Mouse (Mus musculus): ENCODE data around the gene 2310011J03Rik. TPM values are rescaled to one million over a fixed set of nuclear protein-coding genes. Genes with fewer than 3 reads are reported as not detected.

The 2310011J03Rik gene
- polyA plus RNA-seq, 1 experiment from 2014 or later = 34.2 TPM

- Histone ChIP-seq H3K4me3 (replicated peaks; ENCODE audit: low read length) (no peak overlapping the region), H3K27ac (ENCODE audit: low read length) (no peak overlapping the region), H3K9me3 (ENCODE audit: control insufficient read depth, low read length) (no peaks in the 10 kb centered on the region), H3K4me2 (ENCODE audit: low read length) (no peak overlapping the region), H3K36me3 (ENCODE audit: control insufficient read depth, insufficient read depth) (no peaks in the 10 kb centered on the region), H3K4me1 (replicated peaks; ENCODE audit: control insufficient read depth, insufficient read depth, low read length) (peaks cover 8% of the 10 kb centered on the region), H3K9ac (replicated peaks; ENCODE audit: low read depth, low read length) (no peak overlapping the region), H3K27me3 (replicated peaks; ENCODE audit: control insufficient read depth, insufficient read depth, low read length) (no peaks in the 10 kb centered on the region)
- no peak for ATAC-seq
- WGBS = 79% methylated on average over 5 of the region's 5 CpGs
Measured at GRCm38 (mm10) chr10:80332525-80332989, 12.2 kb upstream of the 2310011J03Rik start.

GRCm38 (mm10) chr10:80331636-80332524 lies 11.5 kb upstream of the 2310011J03Rik start:
- Histone ChIP-seq H3K9me3 (ENCODE audit: control insufficient read depth, low read length) (no peaks in the 10 kb centered on the region), H3K27ac (ENCODE audit: low read length) (no peak overlapping the region), H3K9ac (replicated peaks; ENCODE audit: low read depth, low read length) (no peak overlapping the region), H3K4me1 (replicated peaks; ENCODE audit: control insufficient read depth, insufficient read depth, low read length) (peaks cover 8% of the 10 kb centered on the region), H3K36me3 (ENCODE audit: control insufficient read depth, insufficient read depth) (no peaks in the 10 kb centered on the region), H3K4me3 (replicated peaks; ENCODE audit: low read length) (no peak overlapping the region), H3K4me2 (ENCODE audit: low read length) (no peak overlapping the region), H3K27me3 (replicated peaks; ENCODE audit: control insufficient read depth, insufficient read depth, low read length) (no peaks in the 10 kb centered on the region)
- WGBS = 82% methylated on average over 10 of the region's 10 CpGs
- no peak for ATAC-seq

- no peak overlapping the region for H3K9ac ChIP-seq (replicated peaks; ENCODE audit: low read depth, low read length)
- no peak for ATAC-seq
- H3K27ac ChIP-seq (ENCODE audit: low read length) = no peak overlapping the region
- no peaks in the 10 kb centered on the region for H3K36me3 ChIP-seq (ENCODE audit: control insufficient read depth, insufficient read depth)
- H3K4me1 ChIP-seq (replicated peaks; ENCODE audit: control insufficient read depth, insufficient read depth, low read length) = peaks cover 8% of the 10 kb centered on the region
- no peaks in the 10 kb centered on the region for H3K27me3 ChIP-seq (replicated peaks; ENCODE audit: control insufficient read depth, insufficient read depth, low read length)
- H3K9me3 ChIP-seq (ENCODE audit: control insufficient read depth, low read length) = no peaks in the 10 kb centered on the region
- no peak overlapping the region; the same call in 1 of the 2 replicates for H3K4me2 ChIP-seq (ENCODE audit: low read length)
- 71% methylated on average over 2 of the region's 2 CpGs for WGBS
- H3K4me3 ChIP-seq (replicated peaks; ENCODE audit: low read length) = no peak overlapping the region
Measured at GRCm38 (mm10) chr10:80330888-80331287, 10.6 kb upstream of the 2310011J03Rik start.

- 1% methylated on average over 40 of the region's 41 CpGs for WGBS
- no peaks in the 10 kb centered on the region for H3K27me3 ChIP-seq (replicated peaks; ENCODE audit: control insufficient read depth, insufficient read depth, low read length)
- H3K4me1 ChIP-seq (replicated peaks; ENCODE audit: control insufficient read depth, insufficient read depth, low read length) = peaks cover 8% of the 10 kb centered on the region
- H3K4me3 ChIP-seq (replicated peaks; ENCODE audit: low read length) = peak overlapping the region; percentile 47
- no peaks in the 10 kb centered on the region for H3K36me3 ChIP-seq (ENCODE audit: control insufficient read depth, insufficient read depth)
- H3K4me2 ChIP-seq (ENCODE audit: low read length) = peak overlapping the region; percentile 86
- H3K27ac ChIP-seq (ENCODE audit: low read length) = no peak overlapping the region
- no peak for ATAC-seq
- H3K9ac ChIP-seq (replicated peaks; ENCODE audit: low read depth, low read length) = peak overlapping the region; percentile 54
- H3K9me3 ChIP-seq (ENCODE audit: control insufficient read depth, low read length) = no peaks in the 10 kb centered on the region
Measured at GRCm38 (mm10) chr10:80330084-80330483, 9.7 kb upstream of the 2310011J03Rik start.

- 4% methylated on average over 35 of the region's 36 CpGs for WGBS
- peaks cover 8% of the 10 kb centered on the region for H3K4me1 ChIP-seq (replicated peaks; ENCODE audit: control insufficient read depth, insufficient read depth, low read length)
- peak; percentile 88 for ATAC-seq
- H3K4me2 ChIP-seq (ENCODE audit: low read length) = peak within 1 kb of the TSS; percentile 86
- peak within 1 kb of the TSS; percentile 54 for H3K9ac ChIP-seq (replicated peaks; ENCODE audit: low read depth, low read length)
- H3K27ac ChIP-seq (ENCODE audit: low read length) = no peak within 1 kb of the TSS
- no peaks in the 10 kb centered on the region for H3K27me3 ChIP-seq (replicated peaks; ENCODE audit: control insufficient read depth, insufficient read depth, low read length)
- H3K4me3 ChIP-seq (replicated peaks; ENCODE audit: low read length) = peak within 1 kb of the TSS; percentile 47
- no peaks in the 10 kb centered on the region for H3K36me3 ChIP-seq (ENCODE audit: control insufficient read depth, insufficient read depth)
- no peaks in the 10 kb centered on the region for H3K9me3 ChIP-seq (ENCODE audit: control insufficient read depth, low read length)
Measured at GRCm38 (mm10) chr10:80329273-80330081, 9.1 kb upstream of the 2310011J03Rik start, which contains the start of the genes Pcsk4 and Reep6. Gene Pcsk4 (minus strand): TSS chr10:80329498. Gene Reep6 (plus strand): TSS chr10:80329953.

- Histone ChIP-seq H3K4me1 (replicated peaks; ENCODE audit: control insufficient read depth, insufficient read depth, low read length) (peaks cover 18% of the 10 kb centered on the region), H3K9ac (replicated peaks; ENCODE audit: low read depth, low read length) (no peak overlapping the region), H3K9me3 (ENCODE audit: control insufficient read depth, low read length) (no peaks in the 10 kb centered on the region), H3K27me3 (replicated peaks; ENCODE audit: control insufficient read depth, insufficient read depth, low read length) (no peaks in the 10 kb centered on the region), H3K4me3 (replicated peaks; ENCODE audit: low read length) (no peak overlapping the region), H3K36me3 (ENCODE audit: control insufficient read depth, insufficient read depth) (no peaks in the 10 kb centered on the region), H3K27ac (ENCODE audit: low read length) (no peak overlapping the region), H3K4me2 (ENCODE audit: low read length) (no peak overlapping the region)
- 84% methylated on average over 21 of the region's 21 CpGs for WGBS
- no peak for ATAC-seq
Measured at GRCm38 (mm10) chr10:80325045-80325444, 4.7 kb upstream of the 2310011J03Rik start.

- WGBS = 82% methylated on average over 17 of the region's 17 CpGs
- Histone ChIP-seq H3K4me2 (ENCODE audit: low read length) (no peak overlapping the region), H3K9ac (replicated peaks; ENCODE audit: low read depth, low read length) (no peak overlapping the region), H3K27me3 (replicated peaks; ENCODE audit: control insufficient read depth, insufficient read depth, low read length) (no peaks in the 10 kb centered on the region), H3K4me1 (replicated peaks; ENCODE audit: control insufficient read depth, insufficient read depth, low read length) (peaks cover 22% of the 10 kb centered on the region), H3K27ac (ENCODE audit: low read length) (no peak overlapping the region), H3K4me3 (replicated peaks; ENCODE audit: low read length) (no peak overlapping the region), H3K9me3 (ENCODE audit: control insufficient read depth, low read length) (no peaks in the 10 kb centered on the region), H3K36me3 (ENCODE audit: control insufficient read depth, insufficient read depth) (no peaks in the 10 kb centered on the region)
- no peak for ATAC-seq
Measured at GRCm38 (mm10) chr10:80324120-80325037, 4.0 kb upstream of the 2310011J03Rik start.

- WGBS = under 1% methylated on average over 43 of the region's 46 CpGs
- no peak overlapping the region for H3K27ac ChIP-seq (ENCODE audit: low read length)
- peak overlapping the region; percentile 54 for H3K4me3 ChIP-seq (replicated peaks; ENCODE audit: low read length)
- peak overlapping the region; percentile 65 for H3K9ac ChIP-seq (replicated peaks; ENCODE audit: low read depth, low read length)
- H3K4me2 ChIP-seq (ENCODE audit: low read length) = peak overlapping the region; percentile 89
- peak; percentile 5; the same call in 1 of the 2 replicates for ATAC-seq
- H3K36me3 ChIP-seq (ENCODE audit: control insufficient read depth, insufficient read depth) = no peaks in the 10 kb centered on the region
- H3K4me1 ChIP-seq (replicated peaks; ENCODE audit: control insufficient read depth, insufficient read depth, low read length) = peaks cover 24% of the 10 kb centered on the region
- H3K27me3 ChIP-seq (replicated peaks; ENCODE audit: control insufficient read depth, insufficient read depth, low read length) = no peaks in the 10 kb centered on the region
- no peaks in the 10 kb centered on the region for H3K9me3 ChIP-seq (ENCODE audit: control insufficient read depth, low read length)
Measured at GRCm38 (mm10) chr10:80323261-80324119, 3.2 kb upstream of the 2310011J03Rik start.
